Mouse (Mus musculus): ENCODE measurements around the gene Iqce. TPM values are rescaled to one million over a fixed set of nuclear protein-coding genes. Genes with fewer than 3 reads are reported as not detected.
A peak's percentile ranks its signal among the peaks of the same experiment; 100 is the strongest.

Iqce gene
- polyA plus RNA-seq, 1 experiment from 2014 or later: 13.9 TPM

- Histone ChIP-seq H3K36me3 (ENCODE audit: control insufficient read depth, insufficient read depth, low read length) (peaks cover 20% of the 10 kb centered on the region), H3K4me2 (no peak overlapping the region), H3K4me1 (ENCODE audit: control insufficient read depth, insufficient read depth, low read length) (peaks cover 5% of the 10 kb centered on the region; the same call in 1 of the 2 replicates), H3K9me3 (ENCODE audit: control insufficient read depth, low read length) (no peaks in the 10 kb centered on the region), H3K9ac (ENCODE audit: low read length) (no peak overlapping the region), H3K4me3 (ENCODE audit: low read depth, low read length) (no peak overlapping the region), H3K27ac (ENCODE audit: low read depth, low read length) (peak overlapping the region; percentile 12; the same call in 1 of the 2 replicates), H3K27me3 (ENCODE audit: control insufficient read depth, insufficient read depth, low read length) (no peaks in the 10 kb centered on the region)
- DNase-seq (ENCODE audit: low spot score, missing footprints) (peak; percentile 99), ATAC-seq (ENCODE audit: low FRiP score) (peak; percentile 54)
- WGBS: 24% methylated on average over 6 of the region's 6 CpGs
Measured at GRCm38 (mm10) chr5:140619151-140619771, 82.9 kb downstream of the Iqce start.

DNA sequence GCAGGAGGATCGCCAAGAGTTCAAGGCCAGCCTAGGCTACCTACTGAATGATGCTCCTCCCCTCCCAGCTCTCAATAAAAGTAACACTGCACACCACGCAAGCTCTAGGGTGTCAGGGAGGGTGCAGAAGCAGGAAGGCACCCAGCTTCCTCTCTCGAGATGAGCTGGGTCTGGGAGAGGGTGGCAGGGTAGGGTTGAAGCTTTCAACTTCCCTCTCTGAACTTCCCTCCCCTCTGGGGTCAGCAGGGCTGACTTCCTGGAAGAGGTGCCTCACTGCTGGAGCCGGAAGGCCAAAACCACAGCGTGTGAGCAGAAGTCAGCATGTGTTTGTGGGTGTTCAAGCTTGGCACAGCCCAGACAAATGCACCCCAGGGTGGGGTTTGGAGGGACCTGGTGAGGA lies 84.5 kb downstream of the Iqce start:
- no peak for ATAC-seq (ENCODE audit: low FRiP score)
- Histone ChIP-seq H3K9me3 (ENCODE audit: control insufficient read depth, low read length) (no peaks in the 10 kb centered on the region), H3K27me3 (ENCODE audit: control insufficient read depth, insufficient read depth, low read length) (no peaks in the 10 kb centered on the region), H3K4me2 (no peak overlapping the region), H3K27ac (ENCODE audit: low read depth, low read length) (no peak overlapping the region; the same call in 1 of the 2 replicates), H3K9ac (ENCODE audit: low read length) (no peak overlapping the region), H3K36me3 (ENCODE audit: control insufficient read depth, insufficient read depth, low read length) (peaks cover 19% of the 10 kb centered on the region), H3K4me3 (ENCODE audit: low read depth, low read length) (no peak overlapping the region), H3K4me1 (ENCODE audit: control insufficient read depth, insufficient read depth, low read length) (peaks cover 9% of the 10 kb centered on the region)
- DNase-seq (ENCODE audit: low spot score, missing footprints): no peak
- 77% methylated on average over 5 of the region's 5 CpGs for WGBS

GRCm38 (mm10) chr5:140616691-140617090 lies 85.5 kb downstream of the Iqce start:
- no peak overlapping the region for H3K9ac ChIP-seq (ENCODE audit: low read length)
- ATAC-seq (ENCODE audit: low FRiP score): no peak
- H3K27me3 ChIP-seq (ENCODE audit: control insufficient read depth, insufficient read depth, low read length): no peaks in the 10 kb centered on the region
- no peak for DNase-seq (ENCODE audit: low spot score, missing footprints)
- H3K4me1 ChIP-seq (ENCODE audit: control insufficient read depth, insufficient read depth, low read length): peaks cover 19% of the 10 kb centered on the region
- H3K4me2 ChIP-seq: no peak overlapping the region
- H3K27ac ChIP-seq (ENCODE audit: low read depth, low read length): no peak overlapping the region
- 76% methylated on average over 9 of the region's 9 CpGs for WGBS
- no peaks in the 10 kb centered on the region for H3K9me3 ChIP-seq (ENCODE audit: control insufficient read depth, low read length)
- H3K36me3 ChIP-seq (ENCODE audit: control insufficient read depth, insufficient read depth, low read length): peaks cover 20% of the 10 kb centered on the region
- H3K4me3 ChIP-seq (ENCODE audit: low read depth, low read length): no peak overlapping the region

GRCm38 (mm10) chr5:140616110-140616503 lies 86.1 kb downstream of the Iqce start:
- Histone ChIP-seq H3K36me3 (ENCODE audit: control insufficient read depth, insufficient read depth, low read length) (peaks cover 20% of the 10 kb centered on the region), H3K4me2 (no peak overlapping the region), H3K27ac (ENCODE audit: low read depth, low read length) (no peak overlapping the region), H3K27me3 (ENCODE audit: control insufficient read depth, insufficient read depth, low read length) (no peaks in the 10 kb centered on the region), H3K4me1 (ENCODE audit: control insufficient read depth, insufficient read depth, low read length) (peaks cover 24% of the 10 kb centered on the region), H3K9me3 (ENCODE audit: control insufficient read depth, low read length) (no peaks in the 10 kb centered on the region), H3K4me3 (ENCODE audit: low read depth, low read length) (no peak overlapping the region), H3K9ac (ENCODE audit: low read length) (no peak overlapping the region)
- 76% methylated on average over 6 of the region's 6 CpGs for WGBS
- ATAC-seq (ENCODE audit: low FRiP score): no peak
- no peak for DNase-seq (ENCODE audit: low spot score, missing footprints)

DNA sequence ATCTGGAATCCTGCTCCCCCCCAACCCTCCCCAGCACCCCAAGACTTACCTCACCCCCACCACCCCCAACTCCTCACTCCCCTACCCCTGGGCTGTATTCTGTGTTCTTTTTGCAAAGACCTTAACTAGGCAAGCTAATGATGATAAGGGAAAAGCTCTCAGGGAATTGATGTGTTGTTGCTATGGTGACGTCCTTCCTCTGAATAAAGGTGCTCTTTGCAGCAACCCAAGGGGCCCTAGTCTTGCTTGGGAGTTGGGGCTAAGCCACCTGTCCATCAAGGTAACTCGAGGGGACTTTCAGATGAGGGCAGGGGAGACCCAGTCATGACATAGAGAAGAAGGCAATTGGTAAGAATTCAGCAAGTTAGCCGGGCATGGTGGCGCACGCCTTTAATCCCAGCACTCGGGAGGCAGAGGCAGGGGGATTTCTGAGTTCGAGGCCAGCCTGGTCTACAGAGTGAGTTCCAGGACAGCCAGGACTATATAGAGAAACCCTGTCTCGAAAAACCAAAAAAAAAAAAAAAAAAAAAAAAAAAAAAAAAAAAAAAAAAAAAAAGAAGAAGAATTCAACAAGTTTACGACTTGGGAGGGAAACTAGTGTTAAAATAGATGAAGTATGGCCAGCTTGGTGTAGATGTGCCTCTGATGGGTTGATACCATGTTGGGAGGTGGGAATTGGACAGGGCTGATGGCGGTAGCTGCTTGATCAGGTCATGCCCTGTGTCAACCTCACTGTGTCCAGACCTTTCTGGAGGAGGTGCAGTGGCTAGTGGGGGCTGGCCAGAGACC lies 86.7 kb downstream of the Iqce start:
- Histone ChIP-seq H3K9me3 (ENCODE audit: control insufficient read depth, low read length) (no peaks in the 10 kb centered on the region), H3K27ac (ENCODE audit: low read depth, low read length) (no peak overlapping the region; the same call in 1 of the 2 replicates), H3K9ac (ENCODE audit: low read length) (no peak overlapping the region), H3K4me2 (no peak overlapping the region), H3K36me3 (ENCODE audit: control insufficient read depth, insufficient read depth, low read length) (peaks cover 20% of the 10 kb centered on the region), H3K4me3 (ENCODE audit: low read depth, low read length) (no peak overlapping the region), H3K27me3 (ENCODE audit: control insufficient read depth, insufficient read depth, low read length) (no peaks in the 10 kb centered on the region), H3K4me1 (ENCODE audit: control insufficient read depth, insufficient read depth, low read length) (peaks cover 29% of the 10 kb centered on the region)
- WGBS: 82% methylated on average over 10 of the region's 10 CpGs
- no peak for DNase-seq (ENCODE audit: low spot score, missing footprints)
- no peak for ATAC-seq (ENCODE audit: low FRiP score)

DNA sequence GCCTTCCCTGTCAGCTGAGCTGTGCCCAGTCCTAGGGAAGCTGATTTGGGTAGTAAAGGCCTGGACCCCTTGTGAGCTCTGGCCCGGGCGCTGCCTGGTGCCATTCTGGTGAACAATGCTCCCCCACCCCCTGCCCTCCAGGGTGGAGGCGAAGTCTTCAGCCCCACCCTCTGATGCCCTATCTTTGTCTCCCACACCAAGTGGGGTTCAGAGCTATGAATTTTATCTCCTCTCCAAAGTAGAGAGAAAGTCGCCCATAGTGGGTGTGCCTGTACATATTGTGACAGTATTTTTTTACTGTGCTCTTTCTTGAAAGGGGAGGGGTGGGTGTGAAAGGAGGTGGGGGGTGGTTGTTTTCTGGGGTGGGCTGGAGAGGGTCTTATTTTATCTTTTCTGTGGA lies 87.3 kb downstream of the Iqce start:
- peak overlapping the region; percentile 0; the same call in 1 of the 2 replicates for H3K27ac ChIP-seq (ENCODE audit: low read depth, low read length)
- H3K4me2 ChIP-seq: no peak overlapping the region
- WGBS: 94% methylated on average over 4 of the region's 4 CpGs
- H3K9me3 ChIP-seq (ENCODE audit: control insufficient read depth, low read length): no peaks in the 10 kb centered on the region
- ATAC-seq (ENCODE audit: low FRiP score) (no peak), DNase-seq (ENCODE audit: low spot score, missing footprints) (no peak)
- no peak overlapping the region for H3K9ac ChIP-seq (ENCODE audit: low read length)
- no peak overlapping the region for H3K4me3 ChIP-seq (ENCODE audit: low read depth, low read length)
- H3K27me3 ChIP-seq (ENCODE audit: control insufficient read depth, insufficient read depth, low read length): no peaks in the 10 kb centered on the region
- peaks cover 35% of the 10 kb centered on the region for H3K4me1 ChIP-seq (ENCODE audit: control insufficient read depth, insufficient read depth, low read length)
- peaks cover 20% of the 10 kb centered on the region for H3K36me3 ChIP-seq (ENCODE audit: control insufficient read depth, insufficient read depth, low read length)

DNA sequence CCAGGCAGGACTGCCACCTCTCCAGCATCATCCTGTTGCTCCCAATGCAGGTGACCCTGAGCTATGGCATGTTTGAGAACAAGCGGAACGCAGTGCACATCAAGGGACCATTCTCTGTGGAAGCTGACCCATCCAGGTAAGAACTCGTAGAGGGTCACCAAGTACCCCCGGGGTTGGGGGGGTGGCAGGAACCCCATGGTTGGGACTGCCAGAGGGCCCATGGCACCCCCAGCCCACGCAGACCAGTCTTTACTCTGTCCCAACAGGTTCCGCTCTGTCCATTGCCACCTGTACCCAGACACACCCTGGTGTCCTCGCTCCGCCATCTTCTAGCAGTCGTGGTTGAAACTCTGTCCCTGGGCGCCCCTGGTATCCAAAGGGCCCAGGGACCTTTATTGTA lies 88.0 kb downstream of the Iqce start:
- Histone ChIP-seq H3K4me3 (ENCODE audit: low read depth, low read length) (no peak overlapping the region), H3K4me1 (ENCODE audit: control insufficient read depth, insufficient read depth, low read length) (peaks cover 37% of the 10 kb centered on the region), H3K27ac (ENCODE audit: low read depth, low read length) (no peak overlapping the region), H3K36me3 (ENCODE audit: control insufficient read depth, insufficient read depth, low read length) (peaks cover 20% of the 10 kb centered on the region), H3K4me2 (no peak overlapping the region), H3K9ac (ENCODE audit: low read length) (no peak overlapping the region), H3K9me3 (ENCODE audit: control insufficient read depth, low read length) (no peaks in the 10 kb centered on the region), H3K27me3 (ENCODE audit: control insufficient read depth, insufficient read depth, low read length) (no peaks in the 10 kb centered on the region)
- 94% methylated on average over 10 of the region's 10 CpGs for WGBS
- no peak for DNase-seq (ENCODE audit: low spot score, missing footprints)
- ATAC-seq (ENCODE audit: low FRiP score): no peak

DNA sequence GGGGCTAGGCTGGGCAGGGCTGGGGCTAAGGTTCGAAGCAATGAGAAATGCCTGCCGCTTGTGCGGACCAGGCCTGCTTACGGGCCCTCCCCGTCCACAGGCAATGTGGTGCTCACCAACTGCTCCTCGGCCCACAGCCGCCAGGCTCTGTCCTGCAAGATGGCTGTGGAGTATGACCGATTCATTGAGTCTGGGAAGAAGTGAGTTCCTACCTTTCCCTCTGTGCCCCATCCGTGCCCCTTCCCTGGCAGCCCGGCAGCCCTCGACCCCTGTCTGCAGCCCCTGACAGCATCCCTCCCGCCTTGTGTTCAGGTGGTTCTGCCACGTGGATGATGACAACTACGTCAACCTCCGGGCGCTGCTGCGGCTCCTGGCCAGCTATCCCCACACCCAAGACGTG lies 90.0 kb downstream of the Iqce start:
- peak overlapping the region; percentile 75 for H3K4me3 ChIP-seq (ENCODE audit: low read depth, low read length)
- WGBS: 26% methylated on average over 18 of the region's 18 CpGs
- peak overlapping the region; percentile 98 for H3K27ac ChIP-seq (ENCODE audit: low read depth, low read length)
- H3K36me3 ChIP-seq (ENCODE audit: control insufficient read depth, insufficient read depth, low read length): peaks cover 20% of the 10 kb centered on the region
- no peak; the same call in 1 of the 2 replicates for ATAC-seq (ENCODE audit: low FRiP score)
- H3K4me1 ChIP-seq (ENCODE audit: control insufficient read depth, insufficient read depth, low read length): peaks cover 38% of the 10 kb centered on the region
- peak overlapping the region; percentile 94 for H3K9ac ChIP-seq (ENCODE audit: low read length)
- H3K27me3 ChIP-seq (ENCODE audit: control insufficient read depth, insufficient read depth, low read length): no peaks in the 10 kb centered on the region
- no peak for DNase-seq (ENCODE audit: low spot score, missing footprints)
- no peaks in the 10 kb centered on the region for H3K9me3 ChIP-seq (ENCODE audit: control insufficient read depth, low read length)
- H3K4me2 ChIP-seq: peak overlapping the region; percentile 47
